ENCODE assay signal across 21 mouse cellular contexts in genomic region chr4:82860566-82860965, GRCm38 (mm10). TPM values are rescaled to one million over a fixed set of nuclear protein-coding genes. Genes with fewer than 3 reads are reported as not detected.
DNase-seq lines count a peak whose midpoint lies in the region; ATAC-seq and TF ChIP-seq lines count a peak whose summit lies in the region.
"Had no signal": no experiment of that assay in that cellular context is flagged by ENCODE, and none has a peak within 500 bp of the region (broad histone marks: within the 10 kb centered on the region; RNA-seq: fewer than 3 reads in every experiment).

No protein-coding gene starts in this region.

- H3K27me3 ChIP-seq in cerebellum, adult 2 months (ENCODE audit: control insufficient read depth, insufficient read depth, low read length), result no peaks in the 10 kb centered on the region
- H3K27me3 ChIP-seq in heart, embryonic 13.5 days (replicated peaks), result no peaks in the 10 kb centered on the region
- no peaks in the 10 kb centered on the region for H3K27me3 ChIP-seq in midbrain, embryonic 11.5 days (ENCODE audit: control insufficient read depth, insufficient read depth, low read length)
- no peaks in the 10 kb centered on the region for H3K27me3 ChIP-seq in midbrain, embryonic 16.5 days (ENCODE audit: control insufficient read depth, insufficient read depth, low read depth, low read length)
- H3K27me3 ChIP-seq: embryonic facial prominence, embryonic 13.5 days; kidney, embryonic 15.5 days; liver, embryonic 12.5 days had no signal

- H3K36me3 ChIP-seq in heart, embryonic 13.5 days, result no peaks in the 10 kb centered on the region
- no peaks in the 10 kb centered on the region for H3K36me3 ChIP-seq in midbrain, embryonic 11.5 days (ENCODE audit: control insufficient read depth, insufficient read depth, low read length)
- no peaks in the 10 kb centered on the region for H3K36me3 ChIP-seq in midbrain, embryonic 16.5 days (ENCODE audit: control insufficient read depth, insufficient read depth, low read length)
- H3K36me3 ChIP-seq: embryonic facial prominence, embryonic 13.5 days; kidney, embryonic 15.5 days; liver, embryonic 12.5 days had no signal

- no peak overlapping the region for H3K27ac ChIP-seq in cerebellum, adult 2 months (ENCODE audit: insufficient read depth, low read length)
- H3K27ac ChIP-seq in heart, embryonic 13.5 days (replicated peaks), result peak overlapping the region; percentile 41; the same call in 1 of the 2 replicates
- no peak overlapping the region for H3K27ac ChIP-seq in midbrain, embryonic 11.5 days (ENCODE audit: low read depth, low read length)
- H3K27ac ChIP-seq in midbrain, embryonic 16.5 days (ENCODE audit: low read length), result no peak overlapping the region
- H3K27ac ChIP-seq: heart, adult 2 months; liver, embryonic 12.5 days had no signal

- no peak for ATAC-seq in heart, embryonic 13.5 days (ENCODE audit: extremely low read depth, insufficient number of reproducible peaks, low FRiP score, low TSS enrichment)
- ATAC-seq in midbrain, embryonic 11.5 days (ENCODE audit: low FRiP score), result no peak
- ATAC-seq in midbrain, embryonic 16.5 days, result no peak
- ATAC-seq: liver, embryonic 12.5 days had no signal

- DNase-seq in cerebellum, adult 9-10 months, result peak; percentile 26
- DNase-seq in cerebellum, adult 2 months, result no peak
- no peak for DNase-seq in heart, postnatal 14 days
- peak; percentile 57 for DNase-seq in midbrain, embryonic 11.5 days (ENCODE audit: low spot score, missing footprints)
- peak; percentile 73 for DNase-seq in brain, embryonic 14.5 days (ENCODE audit: low read depth)
- no peak for DNase-seq in layer of hippocampus, postnatal 25 days (ENCODE audit: extremely low spot score in 1 of 2, low spot score in 1 of 2)
- DNase-seq: B cell, adult 2 months; gastrocnemius, adult 2 months; heart, adult 2 months; left cerebral cortex, postnatal 4 days; right cerebral cortex, postnatal 4 days; thymus, adult 18-20 months had no signal

- H3K4me2 ChIP-seq in heart, embryonic 13.5 days, result no peak overlapping the region
- no peak overlapping the region for H3K4me2 ChIP-seq in midbrain, embryonic 11.5 days
- no peak overlapping the region for H3K4me2 ChIP-seq in midbrain, embryonic 16.5 days (ENCODE audit: low read length)

- H3K4me3 ChIP-seq in cerebellum, adult 2 months (replicated peaks; ENCODE audit: insufficient read depth, low read depth, low read length), result no peak overlapping the region
- no peak overlapping the region for H3K4me3 ChIP-seq in heart, embryonic 13.5 days
- no peak overlapping the region for H3K4me3 ChIP-seq in midbrain, embryonic 11.5 days (ENCODE audit: low read depth, low read length)
- no peak overlapping the region for H3K4me3 ChIP-seq in midbrain, embryonic 16.5 days (ENCODE audit: low read depth, low read length)

- H3K4me1 ChIP-seq in cerebellum, adult 2 months (ENCODE audit: control insufficient read depth, insufficient read depth, low read length), result no peaks in the 10 kb centered on the region; the same call in 1 of the 2 replicates
- H3K4me1 ChIP-seq in heart, embryonic 13.5 days, result peaks cover 19% of the 10 kb centered on the region
- H3K4me1 ChIP-seq in midbrain, embryonic 11.5 days (ENCODE audit: control insufficient read depth, insufficient read depth, low read length), result peaks cover 6% of the 10 kb centered on the region
- peaks cover 15% of the 10 kb centered on the region for H3K4me1 ChIP-seq in midbrain, embryonic 16.5 days (ENCODE audit: control insufficient read depth, insufficient read depth, low read length)

- TF ChIP-seq POLR2A in cerebellum, adult 2 months (IDR thresholded peaks at IDR 0.05; ENCODE audit: borderline replicate concordance, insufficient read depth, low read length), result no peak
- TF ChIP-seq POLR2A in brain, embryonic 14.5 days (IDR thresholded peaks at IDR 0.05; ENCODE audit: borderline replicate concordance, extremely low read depth, insufficient read depth, insufficient read length, poor library complexity, severe bottlenecking), result no peak

- H3K9ac ChIP-seq in heart, embryonic 13.5 days, result no peak overlapping the region
- H3K9ac ChIP-seq in midbrain, embryonic 11.5 days (ENCODE audit: low read length), result no peak overlapping the region
- H3K9ac ChIP-seq in midbrain, embryonic 16.5 days (ENCODE audit: low read depth, low read length), result no peak overlapping the region
- H3K9ac ChIP-seq: liver, embryonic 12.5 days had no signal

- intact Hi-C loops in heart, postnatal 14 days (cut with DNase I), result no loop called here

- TF ChIP-seq CTCF in cerebellum, adult 2 months (IDR thresholded peaks at IDR 0.05; ENCODE audit: borderline replicate concordance, insufficient read depth, low read depth, low read length), result no peak
- TF ChIP-seq CTCF in brain, embryonic 14.5 days (IDR thresholded peaks at IDR 0.05; ENCODE audit: borderline replicate concordance, extremely low read depth, insufficient read depth, insufficient read length), result no peak

- no peaks in the 10 kb centered on the region for H3K9me3 ChIP-seq in heart, embryonic 13.5 days
- no peaks in the 10 kb centered on the region for H3K9me3 ChIP-seq in midbrain, embryonic 11.5 days (ENCODE audit: control insufficient read depth, low read length)
- H3K9me3 ChIP-seq in midbrain, embryonic 16.5 days (replicated peaks; ENCODE audit: control insufficient read depth, low read length, poor library complexity, severe bottlenecking), result no peaks in the 10 kb centered on the region
- H3K9me3 ChIP-seq: embryonic facial prominence, embryonic 13.5 days; kidney, embryonic 15.5 days; liver, embryonic 12.5 days had no signal

- 36% methylated on average over 3 of the region's 3 CpGs for WGBS in cerebellum, adult 2 months
- 34% methylated on average over 3 of the region's 3 CpGs for WGBS in heart, embryonic 13.5 days
- 54% methylated on average over 3 of the region's 3 CpGs for WGBS in midbrain, embryonic 11.5 days
- 37% methylated on average over 3 of the region's 3 CpGs for WGBS in midbrain, embryonic 16.5 days

RNA-seq across cellular contexts. Expression of gene Zdhhc21, which starts 0.8 kb away (rescaled TPM):
- 16.3 and 17.4 TPM in 2 replicates for polyA plus RNA-seq in cerebellum, adult 2 months (2012; rRNA removed)
- 8.5 and 9.1 TPM in 2 replicates for polyA plus RNA-seq in heart, embryonic 13.5 days (2015; fragmentation: Nextera tagmentation; extraction: Ambion mirVana)
- total RNA-seq in heart, postnatal 14 days (2021), result 10 to 100 TPM; 12.0 to 15.3 TPM
- polyA plus RNA-seq in midbrain, embryonic 11.5 days (2014; fragmentation: Nextera tagmentation; extraction: Ambion mirVana), result 11.5 and 15.6 TPM in 2 replicates
- 19.2 and 21.6 TPM in 2 replicates for polyA plus RNA-seq in midbrain, embryonic 16.5 days (2015; fragmentation: Nextera tagmentation; extraction: Ambion mirVana)
- 12.4 and 14.7 TPM in 2 replicates for polyA plus RNA-seq in brain, embryonic 14.5 days (2012; rRNA removed)
- 10 to 100 TPM; 40.4 to 41.0 TPM for total RNA-seq in layer of hippocampus, postnatal 25 days (2021)

RNA-seq across cellular contexts. Expression of gene Cer1, which starts 24.4 kb away (rescaled TPM):
- polyA plus RNA-seq in cerebellum, adult 2 months (2012; rRNA removed), result not detected in 2 replicates
- 0.11 and 0.32 TPM in 2 replicates for polyA plus RNA-seq in heart, embryonic 13.5 days (2015; fragmentation: Nextera tagmentation; extraction: Ambion mirVana)
- total RNA-seq in heart, postnatal 14 days (2021), result not detected
- polyA plus RNA-seq in midbrain, embryonic 11.5 days (2014; fragmentation: Nextera tagmentation; extraction: Ambion mirVana), result not detected in 2 replicates
- not detected in 2 replicates for polyA plus RNA-seq in midbrain, embryonic 16.5 days (2015; fragmentation: Nextera tagmentation; extraction: Ambion mirVana)
- 0.05 and 0.21 TPM in 2 replicates for polyA plus RNA-seq in brain, embryonic 14.5 days (2012; rRNA removed)
- not detected for total RNA-seq in layer of hippocampus, postnatal 25 days (2021)
- total RNA-seq: common myeloid progenitor, adult 5-6 weeks; gastrocnemius, adult 2 months; heart, adult 2 months; megakaryocyte, adult 5-6 weeks had no signal
- polyA plus RNA-seq: heart, adult 2 months; liver, embryonic 12.5 days; myocyte; urinary bladder, adult 2 months had no signal

Comparison
In these comparisons a context has a peak if more than half of its experiments do, and no peak if none do; other contexts are left out.
1. DNase-seq: peak in cerebellum, adult 9-10 months (single experiment), midbrain, embryonic 11.5 days (single experiment) and brain, embryonic 14.5 days (single experiment); none in cerebellum, adult 2 months (0 of 2), heart, postnatal 14 days (0 of 2) and layer of hippocampus, postnatal 25 days (0 of 2).